Mouse (Mus musculus) midbrain, embryonic 15.5 days (tissue): ENCODE results near the gene Thoc3. TPM values are rescaled to one million over a fixed set of nuclear protein-coding genes. Genes with fewer than 3 reads are reported as not detected.

ENCODE experiments used
- ATAC-seq: fragments of 200-750 bp; cut with Nextera tagmentation; replicated peaks from 2 replicates; pipeline ENCODE4 v1.8.0; 2017; ENCODE audit warnings: moderate TSS enrichment
- H3K27ac ChIP-seq: fragments of 300-500 bp; sonication (generic); 2 replicates; pipeline ENCODE4 v1.5.1; 2015; ENCODE audit warnings: mild to moderate bottlenecking, inconsistent platforms
- H3K27me3 ChIP-seq: fragments of 300-500 bp; sonication (generic); replicated peaks from 2 replicates; pipeline ENCODE4 v1.6.1; 2015; ENCODE audit warnings: inconsistent platforms
- H3K36me3 ChIP-seq: fragments of 300-500 bp; sonication (generic); replicated peaks from 2 replicates; pipeline ENCODE4 v1.6.1; 2015; ENCODE audit warnings: inconsistent platforms
- H3K4me1 ChIP-seq: fragments of 300-500 bp; sonication (generic); 2 replicates; pipeline ENCODE4 v1.6.1; 2015; ENCODE audit warnings: inconsistent platforms
- H3K4me2 ChIP-seq: fragments of 300-500 bp; sonication (generic); 2 replicates; pipeline ENCODE4 v1.6.1; 2015; ENCODE audit warnings: inconsistent platforms, mild to moderate bottlenecking, moderate library complexity
- H3K4me3 ChIP-seq: fragments of 300-500 bp; sonication (generic); 2 replicates; pipeline ENCODE4 v1.5.1; 2015; ENCODE audit warnings: mild to moderate bottlenecking, inconsistent platforms
- H3K9ac ChIP-seq: fragments of 300-500 bp; sonication (generic); 2 replicates; pipeline ENCODE4 v1.6.1; 2015; ENCODE audit warnings: mild to moderate bottlenecking, inconsistent platforms
- H3K9me3 ChIP-seq: fragments of 300-500 bp; sonication (generic); 2 replicates; pipeline ENCODE4 v1.6.1; 2016; ENCODE audit warnings: inconsistent platforms
- WGBS: fragments of 180-500 bp; shearing (Covaris S2); methylation state at CpG from one replicate; pipeline ENCODE4 v1.1.7; 2015; ENCODE audit warnings: mixed read lengths; 5-methylcytosine and 5-hydroxymethylcytosine counted together
- polyA plus RNA-seq: library from polyadenylated mRNA; unstranded; fragments of >200 nt; fragmentation: Nextera tagmentation; extraction: Ambion mirVana; gene quantifications from 2 replicates; pipeline ENCODE4 v1.2.1, GENCODE M21; 2015

The Thoc3 gene
- polyA plus RNA-seq, 1 experiment from 2014 or later: 112 TPM

DNA sequence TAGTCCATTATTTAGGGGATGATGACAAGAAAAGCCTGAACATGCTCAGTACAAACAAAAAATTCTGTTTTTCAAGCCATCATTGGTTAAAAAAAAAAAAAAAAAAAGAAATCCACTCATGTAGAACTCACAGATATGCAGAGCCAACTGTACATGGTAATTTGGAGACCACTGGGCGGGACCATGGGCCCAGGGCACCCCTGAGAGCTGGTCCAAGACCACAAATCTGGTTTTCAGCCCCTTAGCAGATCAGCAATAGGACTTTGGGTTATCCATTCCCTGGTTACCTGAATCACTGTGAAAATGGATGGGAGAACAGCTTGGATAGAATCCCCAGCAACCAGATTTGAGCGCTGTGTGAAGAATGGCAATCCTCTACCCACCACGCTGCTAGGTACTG, 57.0 kb downstream of the Thoc3 start:
- no peaks in the 10 kb centered on the region for H3K9me3 ChIP-seq
- WGBS: 84% methylated on average over 3 of the region's 3 CpGs
- no peaks in the 10 kb centered on the region for H3K27me3 ChIP-seq
- no peak overlapping the region for H3K4me2 ChIP-seq
- H3K4me1 ChIP-seq: peaks cover 6% of the 10 kb centered on the region; the same call in 1 of the 2 replicates
- no peak overlapping the region for H3K4me3 ChIP-seq
- H3K36me3 ChIP-seq: no peaks in the 10 kb centered on the region
- H3K9ac ChIP-seq: no peak overlapping the region
- no peak overlapping the region for H3K27ac ChIP-seq
- no peak for ATAC-seq

Other genes starting within 250 kb of the Thoc3 start
- 31.1 and 32.8 TPM in 2 replicates for gene Cplx2, start 97.5 kb downstream of the Thoc3 start, polyA plus RNA-seq
- gene Simc1, start 34.9 kb upstream of the Thoc3 start, polyA plus RNA-seq: 23.8 and 27.2 TPM in 2 replicates
- 271 and 282 TPM in 2 replicates for gene 4833439L19Rik, start 96.6 kb upstream of the Thoc3 start, polyA plus RNA-seq
- gene Arl10, start 106.2 kb upstream of the Thoc3 start, polyA plus RNA-seq: 116 and 121 TPM in 2 replicates
- 56.9 and 59.3 TPM in 2 replicates for gene Nop16, start 121.2 kb upstream of the Thoc3 start, polyA plus RNA-seq
- gene Higd2a, start 121.4 kb upstream of the Thoc3 start, polyA plus RNA-seq: 229 and 232 TPM in 2 replicates
- 200 and 201 TPM in 2 replicates for gene Cltb, start 142.5 kb upstream of the Thoc3 start, polyA plus RNA-seq
- gene Faf2, start 152.9 kb upstream of the Thoc3 start, polyA plus RNA-seq: 64.6 and 70.2 TPM in 2 replicates
- 92.2 and 97.3 TPM in 2 replicates for gene Rnf44, start 225.1 kb upstream of the Thoc3 start, polyA plus RNA-seq
- gene Cdhr2, start 232.6 kb upstream of the Thoc3 start, polyA plus RNA-seq: 0.15 and 0.30 TPM in 2 replicates